In genomic region chr1:109982809-109983536, GRCm38 (mm10) we compare ENCODE assay signal across 9 mouse cellular contexts. TPM values are rescaled to one million over a fixed set of nuclear protein-coding genes. Genes with fewer than 3 reads are reported as not detected.
DNase-seq lines count a peak whose midpoint lies in the region; ATAC-seq and TF ChIP-seq lines count a peak whose summit lies in the region.
"Had no signal": no experiment of that assay in that cellular context is flagged by ENCODE, and none has a peak within 500 bp of the region (broad histone marks: within the 10 kb centered on the region; RNA-seq: fewer than 3 reads in every experiment).

No protein-coding gene starts in this region.

- peak overlapping the region; percentile 82 for H3K4me3 ChIP-seq in E14TG2a.4 (replicated peaks; ENCODE audit: low read length)
- peak overlapping the region; percentile 9 for H3K4me3 ChIP-seq in embryonic fibroblast, embryonic 13.5 days (ENCODE audit: insufficient read depth, low read length)
- H3K4me3 ChIP-seq in layer of hippocampus, adult 2 months, result peak overlapping the region; percentile 65
- H3K4me3 ChIP-seq in midbrain, embryonic 11.5 days (ENCODE audit: low read depth, low read length), result peak overlapping the region; percentile 58
- H3K4me3 ChIP-seq: myocyte had no signal

- ATAC-seq in midbrain, embryonic 11.5 days (ENCODE audit: low FRiP score), result peak; percentile 88
- ATAC-seq in erythroid progenitor cell, adult 5-6 weeks (replicated peaks; ENCODE audit: low FRiP score, poor library complexity, severe bottlenecking), result no peak

- H3K27me3 ChIP-seq in E14TG2a.4 (ENCODE audit: insufficient read depth, low read length), result peaks cover 20% of the 10 kb centered on the region
- H3K27me3 ChIP-seq in midbrain, embryonic 11.5 days (ENCODE audit: control insufficient read depth, insufficient read depth, low read length), result no peaks in the 10 kb centered on the region

- peak overlapping the region; percentile 92 for H3K4me2 ChIP-seq in midbrain, embryonic 11.5 days

- no peaks in the 10 kb centered on the region for H3K9me3 ChIP-seq in E14TG2a.4 (ENCODE audit: low read length)
- no peaks in the 10 kb centered on the region for H3K9me3 ChIP-seq in midbrain, embryonic 11.5 days (ENCODE audit: control insufficient read depth, low read length)

- H3K4me1 ChIP-seq in E14TG2a.4 (replicated peaks; ENCODE audit: low read depth, low read length), result peaks cover 12% of the 10 kb centered on the region
- H3K4me1 ChIP-seq in embryonic fibroblast, embryonic 13.5 days (ENCODE audit: control insufficient read depth, insufficient read depth, low read length), result no peaks in the 10 kb centered on the region
- peaks cover 4% of the 10 kb centered on the region; the same call in 1 of the 2 replicates for H3K4me1 ChIP-seq in midbrain, embryonic 11.5 days (ENCODE audit: control insufficient read depth, insufficient read depth, low read length)

- no peak for TF ChIP-seq CTCF in E14TG2a.4 (conservative IDR thresholded peaks at IDR 0.05; ENCODE audit: low read length)
- no peak for TF ChIP-seq CTCF in embryonic fibroblast, embryonic 13.5 days (IDR thresholded peaks at IDR 0.05; ENCODE audit: borderline replicate concordance, insufficient read depth, low read length)
- no peak for TF ChIP-seq CTCF in layer of hippocampus, adult 2 months (conservative IDR thresholded peaks at IDR 0.05)

- DNase-seq in R1 (ENCODE audit: low read depth, low spot score), result peak; percentile 50
- peak; percentile 12 to 34 for DNase-seq in layer of hippocampus, adult 2 months (ENCODE audit: low spot score in 2 of 2)
- peak; percentile 94 for DNase-seq in midbrain, embryonic 11.5 days (ENCODE audit: low spot score, missing footprints)
- no peak for DNase-seq in thymus, postnatal 10 days (ENCODE audit: low spot score in 2 of 2)
- no peak for DNase-seq in adrenal gland, postnatal 10 days

- no peak for TF ChIP-seq POLR2A in embryonic fibroblast, embryonic 13.5 days (IDR thresholded peaks at IDR 0.05; ENCODE audit: low read depth, low read length)

- no peak overlapping the region for H3K27ac ChIP-seq in embryonic fibroblast, embryonic 13.5 days (ENCODE audit: insufficient read depth, low read length)
- H3K27ac ChIP-seq in layer of hippocampus, adult 2 months, result peak overlapping the region; percentile 75
- H3K27ac ChIP-seq in midbrain, embryonic 11.5 days (ENCODE audit: low read depth, low read length), result no peak overlapping the region

- WGBS in midbrain, embryonic 11.5 days, result under 1% methylated on average over 38 of the region's 38 CpGs

- no peaks in the 10 kb centered on the region for H3K36me3 ChIP-seq in E14TG2a.4 (ENCODE audit: insufficient read depth, low read length)
- no peaks in the 10 kb centered on the region for H3K36me3 ChIP-seq in midbrain, embryonic 11.5 days (ENCODE audit: control insufficient read depth, insufficient read depth, low read length)

- H3K9ac ChIP-seq in midbrain, embryonic 11.5 days (ENCODE audit: low read length), result peak overlapping the region; percentile 66

RNA-seq across cellular contexts. Expression of gene Cdh7, which starts 0.7 kb away (rescaled TPM):
- polyA plus RNA-seq in embryonic fibroblast, embryonic 13.5 days (2011; ENCODE audit: insufficient read length, low read depth, missing spikeins), result not detected in 2 replicates
- total RNA-seq in layer of hippocampus, adult 2 months (2021), result 1 to 10 TPM; 5.9 to 6.9 TPM
- polyA plus RNA-seq in midbrain, embryonic 11.5 days (2014; fragmentation: Nextera tagmentation; extraction: Ambion mirVana), result 4.6 TPM in 2 replicates
- not detected for total RNA-seq in adrenal gland, postnatal 10 days (2021)
- total RNA-seq in erythroid progenitor cell, adult 5-6 weeks (2015; ENCODE audit: low replicate concordance), result 0.36 TPM in 1 of 2 replicates, not detected in the other
- total RNA-seq in erythroid progenitor cell, adult 5-6 weeks (2017; ENCODE audit: low replicate concordance), result not detected in 2 replicates
- polyA plus RNA-seq: myocyte had no signal

Comparison
In these comparisons a context has a peak if more than half of its experiments do, and no peak if none do; other contexts are left out.
1. H3K4me3 ChIP-seq: peak in every context shown above with its lines; median percentile 82 in E14TG2a.4; 65 in layer of hippocampus, adult 2 months; 58 in midbrain, embryonic 11.5 days; 9 in embryonic fibroblast, embryonic 13.5 days.
2. DNase-seq: peak in R1 (single experiment), layer of hippocampus, adult 2 months (2 of 2) and midbrain, embryonic 11.5 days (single experiment); none in thymus, postnatal 10 days (0 of 2) and adrenal gland, postnatal 10 days (single experiment).
3. RNA of gene Cdh7, which starts 0.7 kb away (total RNA-seq): 5.9 to 6.9 TPM in layer of hippocampus, adult 2 months; not detected in adrenal gland, postnatal 10 days and 0.36 TPM in erythroid progenitor cell, adult 5-6 weeks; every median in the first group is over 4 times any median in the second.